Mouse (Mus musculus) cerebellum, postnatal 36 days (tissue): Measurements from ENCODE around the gene Egfl6.

ENCODE experiments used
- DNase-seq, 2 experiments: peaks; one replicate each; pipeline ENCODE4 v3.0.0; 2021 to 2022; ENCODE audit warnings: mixed read lengths in 2 of 2

The Egfl6 gene

DNA sequence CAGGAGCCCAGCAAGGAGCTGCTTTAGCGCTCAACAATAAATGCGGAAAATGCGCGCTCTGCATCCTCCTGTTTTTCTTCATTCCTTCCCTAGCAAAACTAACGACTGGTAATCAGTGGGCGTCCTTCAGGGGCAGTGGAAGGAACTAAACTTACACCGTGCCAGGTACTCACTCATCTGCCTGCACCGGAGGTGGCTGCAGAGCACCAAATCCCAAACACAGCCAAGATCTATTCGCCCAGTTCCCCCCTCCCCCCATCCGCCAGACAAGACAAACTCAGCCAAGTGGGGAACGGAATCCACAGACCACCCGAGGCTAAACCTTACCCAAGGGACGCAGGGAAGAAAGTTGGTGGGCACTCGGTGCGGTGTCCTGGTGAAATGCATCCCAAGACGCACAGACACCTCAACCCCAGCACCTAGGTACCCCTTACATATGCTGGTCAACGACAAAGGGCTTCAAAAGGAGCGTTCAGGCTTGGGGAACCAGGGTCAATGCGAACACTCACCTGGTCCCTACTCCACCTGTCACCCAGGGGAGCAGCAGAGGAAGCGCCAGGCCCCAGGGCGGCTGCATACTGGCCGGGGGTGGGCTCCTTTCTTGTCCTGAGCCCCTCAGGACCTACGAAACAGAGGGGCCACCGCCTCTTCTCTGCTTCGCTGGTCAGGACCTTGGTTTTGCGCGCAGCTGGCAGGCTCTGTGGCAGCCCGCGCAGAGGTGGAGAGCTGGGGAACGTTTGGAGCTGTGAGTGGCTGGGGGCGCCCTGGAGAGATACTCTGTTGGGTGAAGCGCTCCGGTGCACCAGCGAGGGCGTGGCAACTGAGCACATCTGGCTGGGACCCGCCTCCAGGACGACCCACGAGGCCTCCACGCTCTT is at the start of gene Egfl6:
Egfl6 (minus strand) TSS at position 774 of the 878 bp plus-strand sequence.
- no peak for DNase-seq

DNA sequence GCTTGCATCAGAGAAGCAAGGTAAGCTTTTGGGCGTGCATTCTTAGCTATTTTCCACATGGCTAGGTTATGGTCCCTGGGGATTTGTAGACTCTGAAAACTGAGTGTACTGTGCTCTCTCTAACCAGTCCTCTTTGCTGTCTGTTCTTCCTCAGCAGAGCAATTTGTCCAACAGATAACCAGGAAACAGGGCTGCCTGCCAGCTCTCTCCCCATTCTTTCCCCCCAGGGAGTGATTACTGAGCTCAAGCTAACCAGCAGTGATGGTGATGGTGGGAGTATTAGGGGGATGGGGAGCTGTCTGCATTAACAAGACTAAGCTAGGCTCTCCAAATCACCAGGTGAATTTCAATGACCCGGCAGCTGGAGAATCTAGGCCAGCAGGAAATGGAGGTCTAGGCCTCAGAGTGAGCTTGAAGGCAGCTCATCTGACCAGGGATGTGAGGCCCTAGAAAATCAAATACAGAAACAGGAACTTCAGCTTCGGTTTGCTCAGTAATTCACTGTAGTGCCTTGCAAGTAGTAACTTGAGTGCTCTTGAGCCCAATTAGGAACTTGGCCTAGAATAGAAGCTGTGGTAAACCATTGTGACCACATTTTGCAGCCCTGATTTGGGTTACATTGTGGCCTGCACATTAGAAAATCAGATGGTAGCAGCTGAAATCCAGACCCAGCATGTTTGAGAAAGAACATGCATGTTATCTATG is 41.5 kb upstream of the Egfl6 start:
- DNase-seq = no peak

DNA sequence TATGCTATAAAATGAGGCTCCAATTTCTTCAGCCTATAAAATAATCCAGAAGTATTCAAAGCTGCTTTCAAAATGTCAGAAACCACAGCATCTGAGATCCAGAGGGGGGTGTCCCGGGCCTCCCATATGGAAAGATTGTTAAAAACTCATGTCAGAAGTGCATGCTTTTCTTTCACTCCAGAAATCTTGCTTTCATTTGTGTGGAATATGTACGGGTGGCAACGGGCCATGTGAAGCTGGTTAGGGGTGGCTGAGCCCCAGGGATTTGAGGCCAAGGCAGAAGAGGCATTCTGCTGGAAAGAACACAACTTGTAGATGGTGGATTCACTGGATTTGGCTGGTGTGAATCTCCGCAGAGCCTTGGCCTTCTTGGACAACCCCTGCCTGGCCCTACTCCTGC is 40.7 kb upstream of the Egfl6 start:
- no peak for DNase-seq

DNA sequence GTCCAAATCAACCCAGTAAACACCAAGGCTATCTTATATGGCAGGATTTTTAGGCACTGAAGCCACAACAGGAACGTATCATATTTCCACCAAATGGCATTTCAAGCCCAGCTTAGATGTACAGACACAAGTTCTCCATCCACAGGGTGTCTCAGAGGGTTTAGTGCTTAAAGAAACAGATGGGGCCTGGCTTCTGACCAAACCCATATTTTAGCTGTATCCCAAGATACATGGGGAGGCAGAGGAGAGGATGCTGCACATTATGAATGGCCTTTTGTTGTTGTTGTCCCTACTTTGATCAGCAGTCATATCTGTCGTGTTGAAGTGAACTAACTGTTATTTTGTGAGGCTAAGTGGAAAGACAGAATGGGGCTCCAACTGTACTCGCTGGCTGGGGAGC is 37.7 kb upstream of the Egfl6 start:
- DNase-seq = no peak

GRCm38 (mm10) chrX:166621560-166622301 is 36.2 kb upstream of the Egfl6 start:
- DNase-seq = no peak

GRCm38 (mm10) chrX:166620900-166621299 is 35.4 kb upstream of the Egfl6 start:
- no peak for DNase-seq

GRCm38 (mm10) chrX:166619084-166619483 is 33.6 kb upstream of the Egfl6 start:
- DNase-seq = no peak

DNA sequence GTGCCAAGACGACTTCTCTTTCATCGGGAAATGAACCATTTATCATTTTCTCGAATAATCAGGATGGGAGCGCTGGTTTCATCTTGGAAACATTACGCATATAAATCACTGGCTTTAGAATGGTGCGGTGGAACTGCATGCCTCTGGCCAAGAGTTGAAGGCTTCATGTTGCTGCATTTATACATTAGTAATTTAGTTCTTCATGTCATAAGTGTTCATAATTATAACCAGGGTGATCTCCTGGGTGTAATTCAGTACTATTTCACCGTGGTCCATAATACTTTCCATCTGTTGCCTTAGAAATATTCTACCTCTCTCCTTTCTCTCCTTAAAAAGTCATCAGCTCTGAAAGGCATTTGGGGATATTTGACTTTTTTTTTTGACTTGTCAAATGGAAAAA is 29.7 kb upstream of the Egfl6 start:
- DNase-seq = no peak

DNA sequence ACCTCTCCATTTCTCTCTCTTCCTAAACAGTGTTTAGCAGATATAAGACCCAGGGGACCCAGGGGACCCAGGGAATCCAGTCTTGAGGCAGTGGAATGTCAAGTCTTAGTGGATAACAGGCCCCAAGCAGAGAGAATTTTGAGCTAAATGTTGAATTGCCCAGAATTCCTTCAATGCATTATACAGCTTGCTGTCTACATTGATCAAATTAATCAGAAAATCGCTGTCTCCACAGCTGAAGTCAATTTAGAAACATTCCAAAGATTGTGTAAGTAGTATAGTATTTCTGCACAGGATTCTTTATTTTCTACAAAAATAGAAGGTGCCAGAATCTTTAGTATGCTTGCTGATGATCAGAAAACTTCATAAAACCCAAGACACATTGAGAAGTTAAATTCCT is 9.4 kb downstream of the Egfl6 start:
- DNase-seq = no peak

DNA sequence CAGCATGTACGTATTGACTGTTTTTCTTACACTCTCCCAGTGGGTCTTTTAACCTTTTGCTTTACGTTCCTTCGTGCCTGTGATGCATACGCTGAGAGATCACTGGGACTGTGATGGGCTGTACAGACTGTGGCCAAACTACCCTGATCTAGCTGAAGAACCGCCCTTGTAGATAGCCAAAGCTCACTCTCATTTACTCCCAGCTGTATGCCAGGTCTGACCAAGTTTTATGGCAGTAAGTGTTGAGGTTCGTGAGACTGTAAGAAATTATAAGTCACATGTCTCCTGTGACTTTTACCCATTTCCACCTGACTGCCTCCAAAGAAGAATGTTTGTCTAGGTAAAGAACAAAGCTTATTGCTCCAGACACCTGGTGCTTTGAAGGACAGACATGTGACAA is 19.5 kb downstream of the Egfl6 start:
- no peak for DNase-seq

DNA sequence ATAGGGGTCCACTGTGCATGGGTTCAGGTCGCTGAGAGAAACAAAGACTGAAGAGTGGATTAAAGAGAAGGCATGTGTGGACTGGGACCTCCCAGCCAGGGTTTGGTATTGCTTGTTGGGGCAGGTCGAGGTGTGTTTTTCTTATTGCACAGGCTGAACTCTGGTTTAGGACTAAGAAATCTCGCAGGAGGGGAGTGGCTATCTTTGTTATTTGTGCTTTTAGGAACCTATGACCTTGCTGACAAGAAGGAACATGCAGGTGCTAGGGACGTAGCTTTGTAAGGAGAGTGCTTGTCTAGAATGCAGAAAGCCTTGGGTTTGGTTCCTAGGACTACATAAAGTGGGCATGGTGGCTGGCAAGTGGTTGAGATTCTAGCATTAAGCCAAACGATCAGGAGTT is 20.1 kb downstream of the Egfl6 start:
- no peak for DNase-seq

DNA sequence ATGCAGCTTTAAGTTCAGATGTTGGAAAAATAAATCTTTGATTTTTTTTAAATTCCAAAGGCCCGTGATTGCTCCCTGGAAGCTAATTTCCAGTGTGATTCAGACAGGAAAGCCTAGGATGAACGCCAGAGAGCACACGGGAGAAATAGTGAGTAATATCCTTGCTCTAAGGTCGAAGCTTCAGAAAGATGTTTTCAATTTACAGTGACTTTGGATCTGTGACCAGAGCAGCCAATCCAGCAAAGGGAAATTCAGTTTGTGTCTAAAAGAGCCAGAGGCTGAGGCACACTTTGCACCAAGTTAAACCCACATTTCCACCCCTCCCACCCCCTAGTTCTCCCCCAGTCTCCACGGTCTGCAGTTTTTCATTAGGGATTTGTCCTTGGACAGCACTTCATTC is 20.6 kb downstream of the Egfl6 start:
- DNase-seq = no peak

DNA sequence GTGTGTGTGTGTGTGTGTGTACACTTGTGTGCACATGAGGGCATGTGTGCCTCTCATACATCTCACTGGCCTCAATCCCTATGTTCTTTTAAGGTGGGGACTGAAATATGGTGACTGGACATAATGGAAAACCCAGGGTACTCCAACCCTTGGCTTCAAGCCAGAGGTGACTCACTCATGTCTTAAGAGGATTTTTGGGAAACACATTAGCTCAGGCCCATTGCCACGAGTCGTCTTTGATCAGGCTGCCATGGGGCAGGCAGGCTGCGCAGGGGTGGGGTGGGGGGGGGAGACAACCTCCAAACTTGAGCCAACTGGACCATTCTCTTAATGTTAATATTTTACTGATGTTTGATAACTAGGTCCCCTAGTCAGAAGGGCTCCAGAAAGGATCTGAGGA is 26.2 kb downstream of the Egfl6 start:
- DNase-seq = no peak

GRCm38 (mm10) chrX:166552355-166552754 is 33.2 kb downstream of the Egfl6 start:
- no peak for DNase-seq

DNA sequence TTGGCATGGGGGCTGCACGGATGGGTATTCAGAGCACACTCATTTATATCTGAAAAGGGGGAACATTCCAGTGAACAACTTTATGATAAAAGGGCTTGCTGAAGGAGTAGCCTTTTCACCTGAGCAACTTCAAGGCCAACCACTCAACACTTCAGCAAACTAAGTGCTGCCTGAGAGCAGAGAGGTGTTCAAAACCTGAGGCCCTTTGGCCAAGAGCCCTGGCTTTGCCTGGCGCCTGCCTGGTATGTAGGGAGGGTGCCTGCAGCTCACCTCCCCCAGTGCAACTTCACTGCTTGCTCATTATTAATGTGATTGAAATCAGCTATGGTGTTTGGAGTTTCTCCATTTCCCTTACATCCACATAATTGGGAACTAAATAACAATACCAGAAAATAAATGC is 39.0 kb downstream of the Egfl6 start:
- DNase-seq = no peak

DNA sequence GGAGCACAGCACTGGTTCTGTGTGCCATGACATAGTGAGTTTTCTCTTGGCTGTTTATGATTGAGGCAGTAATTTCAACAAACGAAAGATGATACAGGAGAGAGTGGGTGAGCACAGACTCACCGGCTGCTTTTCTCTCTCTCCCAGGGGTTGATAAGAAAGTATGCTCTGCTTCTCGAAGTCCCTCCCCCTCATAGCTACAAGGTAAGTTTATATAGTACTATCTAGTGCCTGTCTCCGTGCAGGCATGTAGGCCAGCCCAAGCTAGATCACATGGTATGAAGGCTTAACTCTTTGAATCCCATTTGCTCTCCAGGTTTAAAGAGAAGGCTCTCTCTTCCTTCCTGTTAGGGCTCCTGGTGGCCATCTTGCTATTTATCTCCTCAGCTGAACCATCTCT is 50.4 kb downstream of the Egfl6 start:
- DNase-seq = no peak

DNA sequence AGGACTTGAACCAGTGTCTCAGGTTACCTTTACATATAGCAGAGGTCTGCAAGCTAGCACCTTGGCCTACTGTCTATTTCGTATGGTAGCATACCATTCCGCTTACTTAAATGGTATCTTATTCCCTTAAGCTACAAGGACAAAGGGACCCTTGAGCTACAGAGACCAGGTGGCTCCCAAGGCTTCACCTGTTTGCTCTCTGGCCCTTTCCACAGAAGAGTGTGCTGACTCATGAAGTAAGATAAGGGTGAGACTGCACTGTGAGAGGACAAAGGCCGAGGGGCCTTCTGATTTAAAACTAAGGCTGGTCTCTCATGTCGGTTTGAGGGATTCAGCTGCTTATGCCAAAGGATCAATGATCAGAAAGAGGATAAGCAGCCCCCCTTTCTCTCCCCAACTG is 52.1 kb downstream of the Egfl6 start:
- DNase-seq = no peak

- no peak for DNase-seq
Measured at GRCm38 (mm10) chrX:166531671-166532070, 53.8 kb downstream of the Egfl6 start.

- DNase-seq = no peak
Measured at GRCm38 (mm10) chrX:166528126-166528525, 57.4 kb downstream of the Egfl6 start.

DNA sequence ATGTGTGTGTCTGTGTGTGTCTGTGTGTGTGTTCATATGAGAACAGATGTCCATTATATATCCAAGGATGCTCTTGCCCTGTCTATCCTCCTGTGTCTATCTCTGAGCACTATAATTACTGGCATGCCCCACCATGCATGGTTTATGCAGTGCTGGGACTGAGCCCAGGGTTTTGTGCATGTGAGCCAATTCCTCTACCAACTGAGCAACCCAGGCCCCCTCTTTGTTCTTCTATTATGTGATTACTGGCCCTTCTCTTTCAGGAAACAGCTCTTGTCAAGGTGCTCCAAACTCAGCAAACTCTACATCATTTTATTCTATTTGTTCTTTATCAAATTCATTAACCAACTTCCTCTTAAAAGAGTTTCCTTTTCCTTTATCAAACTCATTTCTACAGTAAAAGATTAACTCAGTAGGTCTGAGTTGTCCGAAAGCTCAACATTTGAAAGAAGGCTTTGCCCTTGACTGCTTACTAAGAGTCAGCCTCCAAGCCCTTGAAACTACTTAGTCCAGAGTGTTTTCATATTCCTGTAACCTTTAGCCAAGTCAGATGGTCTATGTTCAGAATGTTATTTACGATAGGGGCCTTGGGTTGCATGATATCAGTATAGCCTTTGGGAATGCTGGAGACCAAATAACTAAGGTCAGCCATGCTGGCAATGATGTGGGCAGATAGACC is 59.7 kb downstream of the Egfl6 start:
- DNase-seq = no peak

- DNase-seq = no peak
Measured at GRCm38 (mm10) chrX:166520782-166521181, 64.7 kb downstream of the Egfl6 start.

DNA sequence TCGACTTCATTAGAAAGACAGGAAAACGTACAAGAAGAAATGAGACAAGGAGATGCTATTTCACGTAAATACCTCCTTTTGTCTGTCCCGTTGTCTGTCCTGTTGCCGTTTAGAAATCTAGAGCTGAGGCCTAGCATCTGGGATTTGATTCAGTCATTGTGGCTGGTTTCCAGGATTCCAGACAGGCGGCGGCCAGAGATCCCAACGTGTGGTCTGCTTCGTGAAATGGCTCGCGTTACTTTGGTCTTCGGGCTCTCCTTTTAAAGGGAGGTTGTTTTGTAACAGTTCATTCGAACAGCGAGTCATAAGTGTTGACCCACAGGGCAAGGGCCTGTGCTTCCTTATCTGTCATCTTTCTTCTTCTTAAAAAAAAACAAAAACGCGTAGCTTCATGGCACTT is 67.2 kb downstream of the Egfl6 start, which contains the start of gene Tceanc:
Tceanc (minus strand) TSS at position 223 of the 400 bp plus-strand sequence.
- no peak for DNase-seq

GRCm38 (mm10) chrX:166516631-166517030 is 68.9 kb downstream of the Egfl6 start:
- DNase-seq = no peak
